Mouse (Mus musculus): ENCODE measurements around the gene AW146154.
"Not testable (repeated sequence)": the region's sequence is repeated elsewhere in the genome, so short reads cannot be mapped to it uniquely, and the experiment has no call there.

Gene AW146154

DNA sequence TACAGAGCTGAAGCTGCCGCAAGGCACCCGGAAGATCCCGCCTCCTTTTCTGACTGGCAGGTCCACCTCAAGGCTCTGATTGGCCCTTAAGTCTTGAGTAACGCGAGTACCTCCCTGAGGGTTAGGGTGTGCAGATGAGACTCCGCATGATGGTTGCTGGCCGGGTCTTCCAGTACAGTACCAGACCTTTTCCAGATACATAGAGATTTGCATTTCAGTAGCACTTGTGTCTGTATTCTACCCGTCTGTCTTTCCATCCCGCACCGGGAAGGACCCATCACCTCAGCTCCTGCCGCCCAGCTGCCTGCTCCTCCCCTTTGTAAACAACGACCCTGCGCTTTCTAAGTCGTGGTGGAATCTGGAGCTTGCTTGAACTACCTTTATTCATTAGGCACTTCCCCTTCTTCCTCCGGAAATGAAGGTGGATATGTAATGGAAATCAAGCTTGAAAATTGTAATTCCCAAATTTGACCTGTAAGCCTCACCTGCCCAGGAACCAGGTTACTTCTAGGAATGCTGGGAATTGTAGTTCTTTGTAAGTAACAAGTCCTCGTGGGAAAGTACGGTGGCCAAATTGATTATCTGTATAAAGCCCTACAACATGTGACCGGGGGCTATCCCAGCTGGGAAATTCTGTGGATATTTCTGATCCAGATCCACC lies at the start of gene AW146154, which contains the start of gene Gm20449:
Gene AW146154 (minus strand): TSS at position 502 of the 661 bp plus-strand sequence.
Gene Gm20449 (minus strand): TSS at position 29 of the 661 bp plus-strand sequence.
- peak; percentile 99 for DNase-seq (ENCODE audit: low spot score)

DNA sequence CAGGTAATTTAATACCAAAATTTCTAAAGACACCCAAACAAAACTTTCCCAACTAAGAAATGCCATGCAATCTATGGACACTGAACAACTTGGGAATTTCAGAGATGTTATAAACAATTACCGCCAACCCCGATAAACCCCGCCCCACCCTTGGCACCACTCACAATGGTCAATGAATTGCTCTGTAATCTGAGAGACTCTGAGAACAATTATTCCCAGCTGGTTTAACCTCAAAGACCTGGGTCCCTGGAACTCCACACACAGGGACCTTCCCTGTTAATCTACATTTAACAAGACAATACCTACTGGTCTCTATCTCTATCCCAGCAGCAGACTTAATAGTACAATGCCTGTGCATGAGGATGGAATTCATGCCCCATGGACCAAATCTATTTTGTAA lies 13.0 kb upstream of the AW146154 start:
- no peak for DNase-seq (ENCODE audit: low spot score)

GRCm38 (mm10) chr7:41512207-41512606 lies 12.5 kb upstream of the AW146154 start:
- DNase-seq (ENCODE audit: low spot score) = no peak

DNA sequence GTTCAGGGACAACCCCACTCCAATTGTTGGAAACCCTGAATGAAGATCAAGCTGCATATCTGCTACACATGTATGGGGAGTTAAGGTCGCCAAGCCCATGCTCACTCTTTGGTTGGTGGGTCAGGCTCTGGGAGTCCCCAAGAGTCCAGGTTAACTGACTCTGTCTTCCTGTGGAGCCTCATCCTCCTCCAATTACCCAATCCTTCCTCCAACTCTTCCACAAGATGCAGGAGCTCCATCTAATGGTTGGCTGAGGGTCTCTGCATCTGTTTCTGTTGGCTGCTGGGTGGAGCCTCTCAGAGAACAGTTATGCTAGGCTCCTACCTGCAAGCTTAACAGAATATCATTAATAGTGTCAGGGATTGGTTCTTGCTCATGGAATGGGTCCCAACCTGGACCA lies 2.7 kb upstream of the AW146154 start:
- no peak for DNase-seq (ENCODE audit: low spot score)

- DNase-seq (ENCODE audit: low spot score) = peak; percentile 86
Measured at GRCm38 (mm10) chr7:41500151-41500934, 653 bp upstream of the AW146154 start.

- not testable (repeated sequence) for DNase-seq (ENCODE audit: low spot score)
Measured at GRCm38 (mm10) chr7:41499018-41499388, 687 bp downstream of the AW146154 start.

GRCm38 (mm10) chr7:41498464-41498863 lies 1.2 kb downstream of the AW146154 start:
- DNase-seq (ENCODE audit: low spot score) = not testable (repeated sequence)

DNA sequence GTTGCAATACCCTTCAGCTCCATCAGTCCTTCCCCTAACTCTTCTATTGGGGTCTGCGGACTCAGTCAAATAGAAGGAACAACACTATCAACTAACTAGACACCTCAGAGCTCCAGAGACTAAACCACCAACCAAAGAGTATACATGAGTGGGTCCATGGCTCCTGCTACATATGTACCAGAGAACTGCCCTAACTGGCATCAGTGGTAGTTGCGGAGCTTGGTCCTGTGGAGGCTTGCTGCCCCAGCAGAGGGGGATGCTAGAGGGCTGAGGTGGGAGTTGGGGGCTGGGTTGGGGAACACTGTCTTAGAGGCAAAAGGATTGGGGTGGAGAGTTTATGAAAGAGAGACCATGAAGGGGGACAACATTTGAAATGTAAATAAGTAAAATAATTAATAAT lies 1.8 kb downstream of the AW146154 start:
- DNase-seq (ENCODE audit: low spot score) = no peak

- no peak for DNase-seq (ENCODE audit: low spot score)
Measured at GRCm38 (mm10) chr7:41451864-41452263, 47.8 kb downstream of the AW146154 start.

DNA sequence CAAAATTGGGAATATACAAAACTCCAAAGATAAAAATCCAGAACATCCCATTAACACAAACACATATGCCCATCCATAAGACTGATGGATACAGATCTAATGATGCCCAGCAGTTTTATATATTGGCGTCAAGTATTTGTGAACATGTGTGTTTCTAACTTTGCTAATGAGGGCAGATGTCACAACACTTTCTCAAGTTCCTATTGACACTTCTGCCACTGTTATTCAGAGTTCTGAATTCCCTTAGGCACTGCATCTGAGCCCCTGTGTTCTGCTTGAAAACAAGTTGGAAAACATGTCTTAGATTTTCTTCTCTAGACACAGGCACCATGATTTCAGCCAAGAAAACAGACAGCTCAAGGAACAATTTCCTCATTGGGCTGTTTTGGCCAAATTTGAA lies 51.1 kb downstream of the AW146154 start, which contains the start of gene Vmn2r57:
Gene Vmn2r57 (minus strand): TSS at position 101 of the 400 bp plus-strand sequence.
- DNase-seq (ENCODE audit: low spot score) = not testable (repeated sequence)
